8 mouse cellular contexts compared by ENCODE assay signal in the genomic region with DNA sequence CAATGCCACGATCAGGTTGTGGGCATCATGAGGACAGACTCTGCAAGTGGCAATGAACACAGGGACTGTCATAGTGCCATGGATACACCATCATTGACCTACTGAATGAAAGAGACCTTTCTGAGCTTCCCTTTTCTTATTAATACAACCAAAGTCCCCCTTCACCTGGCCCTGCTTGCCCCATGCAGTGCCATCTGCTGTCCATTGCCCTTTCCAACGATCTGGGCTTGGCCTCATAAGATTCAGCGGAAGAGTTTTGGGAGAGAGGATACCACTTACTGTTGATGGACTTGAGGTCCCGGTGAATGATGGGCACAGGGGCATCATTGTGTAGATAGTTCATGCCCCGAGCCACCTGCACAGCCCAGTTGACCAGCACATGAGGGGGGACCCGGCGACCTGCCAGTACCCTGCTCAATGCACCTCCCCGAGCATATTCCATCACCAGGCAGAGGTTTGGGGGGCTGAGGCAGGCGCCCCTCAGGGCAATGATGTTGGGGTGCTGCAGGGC. TPM values are rescaled to one million over a fixed set of nuclear protein-coding genes. Genes with fewer than 3 reads are reported as not detected.
A peak's percentile ranks its signal among the peaks of the same experiment; 100 is the strongest.
DNase-seq lines count a peak whose midpoint lies in the region; ATAC-seq lines count a peak whose summit lies in the region.

No protein-coding gene starts in this region.

- peak overlapping the region; percentile 87 for H3K9ac ChIP-seq in liver, embryonic 12.5 days

- peak overlapping the region; percentile 100 for H3K4me2 ChIP-seq in liver, embryonic 12.5 days

- H3K36me3 ChIP-seq in erythroblast, embryonic 14.5 days (ENCODE audit: control insufficient read depth), result no peaks in the 10 kb centered on the region; the same call in 1 of the 2 replicates
- H3K36me3 ChIP-seq in liver, embryonic 12.5 days, result no peaks in the 10 kb centered on the region

- DNase-seq in thymus, postnatal 25 days, result peak; percentile 9
- no peak for DNase-seq in thymus, adult 18-20 months
- DNase-seq in retina, postnatal 1 day, result no peak
- no peak for DNase-seq in right cerebral cortex, postnatal 36 days (ENCODE audit: low spot score in 2 of 2)
- DNase-seq in thymus, postnatal 10 days (ENCODE audit: low spot score in 2 of 2), result no peak

- H3K27ac ChIP-seq in liver, embryonic 12.5 days, result no peak overlapping the region

- 52% methylated on average over 9 of the region's 9 CpGs for WGBS in liver, embryonic 12.5 days (ENCODE audit: insufficient replicate concordance)

- peaks cover 28% of the 10 kb centered on the region for H3K4me1 ChIP-seq in erythroblast, embryonic 14.5 days (ENCODE audit: control insufficient read depth)
- peaks cover 25% of the 10 kb centered on the region for H3K4me1 ChIP-seq in liver, embryonic 12.5 days

- H3K4me3 ChIP-seq in erythroblast, embryonic 14.5 days (replicated peaks), result peak overlapping the region; percentile 82
- peak overlapping the region; percentile 90 for H3K4me3 ChIP-seq in liver, embryonic 12.5 days

- H3K9me3 ChIP-seq in erythroblast, embryonic 14.5 days (ENCODE audit: control insufficient read depth, low read length), result no peaks in the 10 kb centered on the region
- H3K9me3 ChIP-seq in liver, embryonic 12.5 days (replicated peaks), result no peaks in the 10 kb centered on the region

- ATAC-seq in erythroblast, adult 5-6 weeks (replicated peaks; ENCODE audit: low FRiP score, poor library complexity, severe bottlenecking), result no peak
- ATAC-seq in liver, embryonic 12.5 days, result no peak

- H3K27me3 ChIP-seq in erythroblast, embryonic 14.5 days (ENCODE audit: control insufficient read depth), result peaks cover 19% of the 10 kb centered on the region
- peaks cover 15% of the 10 kb centered on the region for H3K27me3 ChIP-seq in liver, embryonic 12.5 days (replicated peaks)

RNA-seq across cellular contexts. Expression of gene Map3k10, which starts 1.3 kb away (rescaled TPM):
- polyA plus RNA-seq in erythroblast, embryonic 14.5 days (2012), result 1.8 and 2.0 TPM in 2 replicates
- 1.0 TPM in 1 of 2 replicates, not detected in the other for total RNA-seq in erythroblast, adult 5-6 weeks (2015; ENCODE audit: low replicate concordance)
- 0.77 and 0.98 TPM in 2 replicates for total RNA-seq in erythroblast, adult 5-6 weeks (2017; ENCODE audit: low replicate concordance)
- polyA plus RNA-seq in liver, embryonic 12.5 days (2016; fragmentation: Nextera tagmentation; extraction: Ambion mirVana), result 5.7 and 6.7 TPM in 2 replicates

RNA-seq across cellular contexts. Expression of gene Zfp607b, which starts 16.0 kb away (rescaled TPM):
- polyA plus RNA-seq in erythroblast, embryonic 14.5 days (2012), result not detected in 2 replicates
- total RNA-seq in erythroblast, adult 5-6 weeks (2015; ENCODE audit: low replicate concordance), result not detected in 2 replicates
- total RNA-seq in erythroblast, adult 5-6 weeks (2017; ENCODE audit: low replicate concordance), result 0.28 TPM in 1 of 2 replicates, not detected in the other
- polyA plus RNA-seq in liver, embryonic 12.5 days (2016; fragmentation: Nextera tagmentation; extraction: Ambion mirVana), result 0.64 and 0.79 TPM in 2 replicates

RNA-seq across cellular contexts. Expression of gene Ttc9b, which starts 19.4 kb away (rescaled TPM):
- not detected in 2 replicates for polyA plus RNA-seq in erythroblast, embryonic 14.5 days (2012)
- not detected in 2 replicates for total RNA-seq in erythroblast, adult 5-6 weeks (2015; ENCODE audit: low replicate concordance)
- not detected in 2 replicates for total RNA-seq in erythroblast, adult 5-6 weeks (2017; ENCODE audit: low replicate concordance)
- polyA plus RNA-seq in liver, embryonic 12.5 days (2016; fragmentation: Nextera tagmentation; extraction: Ambion mirVana), result not detected in 2 replicates

RNA-seq across cellular contexts. Expression of gene Zfp60, which starts 58.1 kb away (rescaled TPM):
- 0.01 TPM in 2 replicates for polyA plus RNA-seq in erythroblast, embryonic 14.5 days (2012)
- 0.42 and 4.0 TPM in 2 replicates for total RNA-seq in erythroblast, adult 5-6 weeks (2015; ENCODE audit: low replicate concordance)
- total RNA-seq in erythroblast, adult 5-6 weeks (2017; ENCODE audit: low replicate concordance), result 1.8 and 4.5 TPM in 2 replicates
- polyA plus RNA-seq in liver, embryonic 12.5 days (2016; fragmentation: Nextera tagmentation; extraction: Ambion mirVana), result 8.0 and 9.2 TPM in 2 replicates
